Mouse (Mus musculus): ENCODE data around the gene Fat3.

GRCm38 (mm10) chr9:16310305-16310704, 190.8 kb downstream of the Fat3 start:
- TF ChIP-seq POLR2A (IDR thresholded peaks at IDR 0.05; ENCODE audit: borderline replicate concordance, insufficient read depth, low read length) (no peak), CTCF (IDR thresholded peaks at IDR 0.05; ENCODE audit: borderline replicate concordance, insufficient read depth, low read depth, low read length) (no peak)

Data from cerebellum, adult 2 months (tissue).